Mouse (Mus musculus): ENCODE measurements at regions not wholly inside any gene's neighbourhood (a gene's known extent, or its start where the extent isn't known, plus 50 kb on each side); places are given as distances from the start of the nearest gene placed in this dataset.

- H3K9me3 ChIP-seq (replicated peaks; ENCODE audit: control insufficient read depth, low read length): no peaks in the 10 kb centered on the region
- no peak for ATAC-seq (ENCODE audit: insufficient read depth, low read depth)
- no peak overlapping the region for H3K4me3 ChIP-seq (ENCODE audit: low read depth, low read length)
- H3K9ac ChIP-seq (replicated peaks; ENCODE audit: low read depth, low read length): no peak overlapping the region
- H3K4me1 ChIP-seq (ENCODE audit: control insufficient read depth, insufficient read depth): peaks cover 12% of the 10 kb centered on the region; the same call in 1 of the 2 replicates
- H3K36me3 ChIP-seq (replicated peaks; ENCODE audit: control insufficient read depth, insufficient read depth, low read length): no peaks in the 10 kb centered on the region
- TF ChIP-seq CTCF (IDR thresholded peaks at IDR 0.05; ENCODE audit: low read depth) (no peak), EP300 (IDR thresholded peaks at IDR 0.05; ENCODE audit: low read depth) (no peak)
- H3K27ac ChIP-seq (ENCODE audit: low read depth): no peak overlapping the region
- no peaks in the 10 kb centered on the region for H3K27me3 ChIP-seq (ENCODE audit: control insufficient read depth, insufficient read depth, low read length)
- DNase-seq (ENCODE audit: low spot score): no peak
- no peak overlapping the region for H3K4me2 ChIP-seq (ENCODE audit: low read depth, low read length)
- WGBS: 73% methylated on average over 6 of the region's 6 CpGs
Measured at GRCm38 (mm10) chr9:32938857-32939256, 302.8 kb downstream of the Ets1 start.

GRCm38 (mm10) chr9:32939626-32940025 lies 303.6 kb downstream of the Ets1 start:
- Histone ChIP-seq H3K9me3 (replicated peaks; ENCODE audit: control insufficient read depth, low read length) (no peaks in the 10 kb centered on the region), H3K27ac (ENCODE audit: low read depth) (no peak overlapping the region), H3K4me3 (ENCODE audit: low read depth, low read length) (no peak overlapping the region), H3K27me3 (ENCODE audit: control insufficient read depth, insufficient read depth, low read length) (no peaks in the 10 kb centered on the region), H3K9ac (replicated peaks; ENCODE audit: low read depth, low read length) (no peak overlapping the region), H3K4me1 (ENCODE audit: control insufficient read depth, insufficient read depth) (peaks cover 12% of the 10 kb centered on the region; the same call in 1 of the 2 replicates), H3K4me2 (ENCODE audit: low read depth, low read length) (no peak overlapping the region), H3K36me3 (replicated peaks; ENCODE audit: control insufficient read depth, insufficient read depth, low read length) (no peaks in the 10 kb centered on the region)
- DNase-seq (ENCODE audit: low spot score): no peak
- no peak for ATAC-seq (ENCODE audit: insufficient read depth, low read depth)
- TF ChIP-seq EP300 (IDR thresholded peaks at IDR 0.05; ENCODE audit: low read depth) (no peak), CTCF (IDR thresholded peaks at IDR 0.05; ENCODE audit: low read depth) (no peak)
- 91% methylated on average over 3 of the region's 3 CpGs for WGBS

- H3K4me1 ChIP-seq (ENCODE audit: control insufficient read depth, insufficient read depth): peaks cover 12% of the 10 kb centered on the region; the same call in 1 of the 2 replicates
- no peaks in the 10 kb centered on the region for H3K9me3 ChIP-seq (replicated peaks; ENCODE audit: control insufficient read depth, low read length)
- WGBS: 17% methylated on average over 19 of the region's 19 CpGs
- ATAC-seq (ENCODE audit: insufficient read depth, low read depth): peak; percentile 71
- peak overlapping the region; percentile 70 for H3K4me2 ChIP-seq (ENCODE audit: low read depth, low read length)
- peak overlapping the region; percentile 47 for H3K9ac ChIP-seq (replicated peaks; ENCODE audit: low read depth, low read length)
- TF ChIP-seq CTCF (IDR thresholded peaks at IDR 0.05; ENCODE audit: low read depth) (peak; percentile 82), EP300 (IDR thresholded peaks at IDR 0.05; ENCODE audit: low read depth) (no peak; the same call in 1 of the 2 replicates)
- no peaks in the 10 kb centered on the region for H3K27me3 ChIP-seq (ENCODE audit: control insufficient read depth, insufficient read depth, low read length)
- no peaks in the 10 kb centered on the region for H3K36me3 ChIP-seq (replicated peaks; ENCODE audit: control insufficient read depth, insufficient read depth, low read length)
- peak overlapping the region; percentile 57 for H3K4me3 ChIP-seq (ENCODE audit: low read depth, low read length)
- H3K27ac ChIP-seq (ENCODE audit: low read depth): peak overlapping the region; percentile 64
- peak; percentile 85 for DNase-seq (ENCODE audit: low spot score)
Measured at GRCm38 (mm10) chr9:32940111-32940813, 304.2 kb downstream of the Ets1 start.

GRCm38 (mm10) chr9:32940919-32941767 lies 305.1 kb downstream of the Ets1 start:
- TF ChIP-seq CTCF (IDR thresholded peaks at IDR 0.05; ENCODE audit: low read depth): no peak
- TF ChIP-seq EP300 (IDR thresholded peaks at IDR 0.05; ENCODE audit: low read depth): peak; percentile 81
- Histone ChIP-seq H3K4me1 (ENCODE audit: control insufficient read depth, insufficient read depth) (peaks cover 12% of the 10 kb centered on the region; the same call in 1 of the 2 replicates), H3K9ac (replicated peaks; ENCODE audit: low read depth, low read length) (peak overlapping the region; percentile 47), H3K4me2 (ENCODE audit: low read depth, low read length) (peak overlapping the region; percentile 70), H3K4me3 (ENCODE audit: low read depth, low read length) (peak overlapping the region; percentile 57), H3K27ac (ENCODE audit: low read depth) (peak overlapping the region; percentile 64), H3K36me3 (replicated peaks; ENCODE audit: control insufficient read depth, insufficient read depth, low read length) (no peaks in the 10 kb centered on the region), H3K9me3 (replicated peaks; ENCODE audit: control insufficient read depth, low read length) (no peaks in the 10 kb centered on the region), H3K27me3 (ENCODE audit: control insufficient read depth, insufficient read depth, low read length) (no peaks in the 10 kb centered on the region)
- ATAC-seq (ENCODE audit: insufficient read depth, low read depth): peak; percentile 55; the same call in 1 of the 2 replicates
- 37% methylated on average over 12 of the region's 12 CpGs for WGBS
- DNase-seq (ENCODE audit: low spot score): peak; percentile 23

GRCm38 (mm10) chr9:32941768-32942030 lies 305.7 kb downstream of the Ets1 start:
- no peaks in the 10 kb centered on the region for H3K9me3 ChIP-seq (replicated peaks; ENCODE audit: control insufficient read depth, low read length)
- H3K4me3 ChIP-seq (ENCODE audit: low read depth, low read length): no peak overlapping the region
- H3K4me2 ChIP-seq (ENCODE audit: low read depth, low read length): no peak overlapping the region
- DNase-seq (ENCODE audit: low spot score) (no peak), ATAC-seq (ENCODE audit: insufficient read depth, low read depth) (no peak)
- no peak for TF ChIP-seq CTCF (IDR thresholded peaks at IDR 0.05; ENCODE audit: low read depth)
- H3K36me3 ChIP-seq (replicated peaks; ENCODE audit: control insufficient read depth, insufficient read depth, low read length): no peaks in the 10 kb centered on the region
- no peak overlapping the region for H3K9ac ChIP-seq (replicated peaks; ENCODE audit: low read depth, low read length)
- no peak overlapping the region for H3K27ac ChIP-seq (ENCODE audit: low read depth)
- peaks cover 12% of the 10 kb centered on the region; the same call in 1 of the 2 replicates for H3K4me1 ChIP-seq (ENCODE audit: control insufficient read depth, insufficient read depth)
- H3K27me3 ChIP-seq (ENCODE audit: control insufficient read depth, insufficient read depth, low read length): no peaks in the 10 kb centered on the region
